Mouse (Mus musculus) small intestine, adult 2 months (tissue): Measurements from ENCODE around the gene Sclt1. TPM values are rescaled to one million over a fixed set of nuclear protein-coding genes. Genes with fewer than 3 reads are reported as not detected.

ENCODE experiments used
- H3K27ac ChIP-seq: fragments of 200-500 bp; 2 replicates; pipeline ENCODE4 v1.5.1; 2012; ENCODE audit warnings: low read depth, low read length, control low read depth, inconsistent platforms; ENCODE audit not compliant: insufficient read depth
- H3K27me3 ChIP-seq: fragments of 200-500 bp; 2 replicates; pipeline ENCODE4 v1.6.1; 2012; ENCODE audit warnings: mild to moderate bottlenecking, moderate library complexity, low read length, inconsistent platforms; ENCODE audit not compliant: control insufficient read depth, insufficient read depth
- H3K36me3 ChIP-seq: fragments of 200-500 bp; 2 replicates; pipeline ENCODE4 v1.6.1; 2012; ENCODE audit warnings: mild to moderate bottlenecking, low read length, control low read depth, inconsistent platforms; ENCODE audit not compliant: control insufficient read depth, insufficient read depth
- H3K4me1 ChIP-seq: fragments of 200-500 bp; 2 replicates; pipeline ENCODE4 v1.6.1; 2012; ENCODE audit warnings: low read length, inconsistent platforms, mixed read lengths; ENCODE audit not compliant: control insufficient read depth, insufficient read depth, insufficient read length
- H3K4me3 ChIP-seq: fragments of 200-500 bp; 2 replicates; pipeline ENCODE4 v1.5.1; 2012; ENCODE audit warnings: low read depth, mild to moderate bottlenecking, control low read depth, inconsistent platforms, low read length, moderate library complexity
- CTCF ChIP-seq: fragments of 200-500 bp; IDR thresholded peaks from 2 replicates; pipeline ENCODE4 v1.5.1; 2012; ENCODE audit warnings: low read depth, mild to moderate bottlenecking, control low read depth, inconsistent platforms, low read length, moderate library complexity, mixed read lengths; ENCODE audit not compliant: insufficient replicate concordance, insufficient read length; ENCODE audit errors: extremely low read depth
- POLR2A ChIP-seq: fragments of 200-500 bp; IDR thresholded peaks from 2 replicates; pipeline ENCODE4 v1.6.1; 2012; ENCODE audit warnings: low read depth, mild to moderate bottlenecking, control low read depth, inconsistent platforms, low read length, moderate library complexity
- WGBS: fragments of 180-500 bp; shearing (Covaris S2); methylation state at CpG from one replicate; pipeline ENCODE4 v1.1.7; 2018; 5-methylcytosine and 5-hydroxymethylcytosine counted together
- polyA plus RNA-seq: library from polyadenylated mRNA; depleted of rRNA; stranded (reverse); fragments of >200 nt; gene quantifications from 2 replicates; pipeline ENCODE4 v1.2.3, GENCODE M21; 2012

Gene Sclt1
- polyA plus RNA-seq, 1 experiment: 3.0 TPM

DNA sequence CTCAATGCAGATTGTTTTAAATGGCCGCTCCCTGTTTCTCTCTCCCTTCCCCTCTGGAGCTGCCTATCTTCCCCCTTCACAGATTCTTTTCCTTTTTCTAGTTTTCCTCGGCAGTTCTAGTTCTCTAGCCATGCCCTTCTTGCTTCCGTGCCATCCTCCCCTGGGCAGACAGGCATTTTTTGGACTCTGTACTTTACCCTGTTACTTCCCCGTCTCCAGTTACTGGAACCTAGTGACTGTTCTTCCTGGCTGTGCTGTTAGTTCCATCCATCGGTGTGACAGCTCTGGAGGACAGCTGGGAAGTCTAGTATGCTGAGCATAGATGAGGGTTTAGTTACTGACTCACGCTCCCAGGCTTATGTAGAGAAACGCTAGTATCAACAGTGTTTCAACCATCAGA lies 121.3 kb downstream of the Sclt1 start:
- Histone ChIP-seq H3K27me3 (no peaks in the 10 kb centered on the region), H3K4me1 (no peaks in the 10 kb centered on the region; the same call in 1 of the 2 replicates), H3K36me3 (no peaks in the 10 kb centered on the region), H3K27ac (no peak overlapping the region), H3K4me3 (no peak overlapping the region)
- TF ChIP-seq POLR2A: no peak
- no peak for TF ChIP-seq CTCF
- 49% methylated on average over 7 of the region's 7 CpGs for WGBS

DNA sequence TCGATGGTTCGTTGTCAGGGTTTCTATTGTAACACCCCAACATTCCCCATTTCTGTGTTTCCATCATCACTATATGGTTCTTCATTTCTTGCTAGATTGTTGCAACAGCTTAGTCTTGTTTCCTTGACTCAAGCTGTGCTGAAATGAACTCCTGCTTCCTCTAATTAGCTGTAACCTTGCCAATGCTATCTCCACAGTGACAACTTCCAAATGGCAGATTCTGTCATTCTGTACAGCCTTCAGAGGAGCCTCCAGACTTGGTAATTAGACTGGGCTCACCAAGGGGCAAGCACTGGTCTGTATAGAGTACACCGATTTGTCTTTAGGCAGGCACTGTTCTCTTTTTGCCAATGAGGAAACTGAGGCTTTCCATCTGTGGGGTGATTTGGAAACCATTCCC lies 123.8 kb downstream of the Sclt1 start:
- Histone ChIP-seq H3K27ac (no peak overlapping the region), H3K27me3 (no peaks in the 10 kb centered on the region), H3K36me3 (peaks cover 11% of the 10 kb centered on the region), H3K4me3 (no peak overlapping the region), H3K4me1 (no peaks in the 10 kb centered on the region; the same call in 1 of the 2 replicates)
- no peak for TF ChIP-seq POLR2A
- TF ChIP-seq CTCF: no peak
- WGBS: 91% methylated on average over 3 of the region's 3 CpGs

DNA sequence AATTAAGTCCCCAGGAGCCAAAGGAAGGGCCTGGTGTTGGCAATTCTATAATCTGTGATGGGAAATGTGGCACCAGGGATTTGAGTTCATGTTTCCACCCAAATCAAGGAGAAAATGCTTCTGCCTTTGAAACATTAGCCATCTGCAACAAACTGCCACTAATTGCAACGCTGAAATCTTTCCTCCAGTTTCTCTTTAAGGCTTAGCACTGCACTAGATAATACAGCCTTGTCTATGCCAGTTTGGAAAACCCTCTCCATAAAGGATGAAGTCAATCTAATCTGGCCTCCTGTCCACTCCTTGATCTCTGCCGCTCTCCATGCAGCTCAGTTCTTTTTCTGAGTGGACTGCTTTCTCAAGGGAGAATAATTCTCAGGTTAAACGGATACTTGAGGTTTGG lies 124.3 kb downstream of the Sclt1 start:
- no peak overlapping the region for H3K27ac ChIP-seq
- H3K4me1 ChIP-seq: no peaks in the 10 kb centered on the region; the same call in 1 of the 2 replicates
- H3K27me3 ChIP-seq: no peaks in the 10 kb centered on the region
- no peak overlapping the region for H3K4me3 ChIP-seq
- no peak for TF ChIP-seq POLR2A
- TF ChIP-seq CTCF: no peak
- H3K36me3 ChIP-seq: peaks cover 15% of the 10 kb centered on the region
- WGBS: 81% methylated on average over 3 of the region's 3 CpGs

DNA sequence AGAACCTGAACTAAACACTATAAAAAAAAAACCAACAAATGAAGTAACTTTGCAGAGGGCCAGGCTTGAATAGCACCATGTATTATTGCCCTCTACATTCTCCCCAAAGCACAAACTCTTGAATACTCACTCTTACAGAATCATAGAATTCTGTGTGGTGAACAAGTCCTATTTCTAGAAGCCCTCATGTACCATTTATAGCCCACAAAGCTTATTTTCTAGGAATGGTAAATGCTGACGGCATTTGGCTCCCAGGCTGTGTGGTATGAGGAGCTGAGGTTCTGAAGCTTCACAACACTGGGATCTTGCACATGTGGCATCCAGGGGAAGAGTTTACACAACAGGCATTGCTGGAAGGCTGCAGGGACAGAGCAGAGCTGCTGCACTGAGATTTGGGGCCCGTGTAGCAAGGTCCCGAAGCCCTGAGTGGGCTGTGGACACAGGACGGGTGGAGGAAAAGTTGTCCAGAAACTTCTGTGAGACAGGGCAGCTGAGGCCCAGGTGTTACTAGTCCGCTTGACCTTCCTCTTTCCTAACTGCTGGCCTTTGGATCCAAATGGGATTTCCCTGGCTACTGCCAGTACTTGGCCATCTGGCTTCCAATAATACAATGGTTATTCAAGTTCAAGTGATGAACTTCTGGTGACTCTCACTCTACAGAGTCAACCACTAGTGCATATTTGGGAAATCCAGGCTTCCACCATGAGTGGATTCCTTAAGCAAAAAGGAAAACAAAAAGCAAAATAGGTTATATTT lies 127.9 kb downstream of the Sclt1 start:
- H3K4me1 ChIP-seq: no peaks in the 10 kb centered on the region
- no peak overlapping the region for H3K27ac ChIP-seq
- TF ChIP-seq POLR2A: no peak
- TF ChIP-seq CTCF: no peak
- H3K4me3 ChIP-seq: no peak overlapping the region
- no peaks in the 10 kb centered on the region for H3K27me3 ChIP-seq
- 92% methylated on average over 5 of the region's 5 CpGs for WGBS
- peaks cover 45% of the 10 kb centered on the region for H3K36me3 ChIP-seq

DNA sequence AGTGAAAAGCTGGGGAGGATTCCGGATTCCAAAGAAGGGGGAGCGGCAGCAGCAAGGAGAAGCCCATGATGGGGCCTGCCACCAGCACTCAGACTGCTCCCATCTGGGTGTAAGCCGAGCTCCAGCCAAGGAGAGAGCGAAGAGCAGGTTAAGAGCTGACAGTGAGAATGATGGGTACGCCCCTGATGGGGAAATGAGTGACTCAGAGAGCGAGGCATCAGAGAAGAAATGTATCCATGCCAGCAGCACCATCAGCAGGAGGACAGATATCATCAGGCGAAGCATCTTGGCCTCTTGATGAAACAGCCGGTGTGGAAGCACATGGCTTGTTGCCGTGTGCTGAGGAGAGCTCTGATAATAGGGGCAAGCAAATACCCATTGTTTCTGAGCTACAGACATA lies 128.6 kb downstream of the Sclt1 start:
- H3K36me3 ChIP-seq: peaks cover 47% of the 10 kb centered on the region
- TF ChIP-seq CTCF (no peak), POLR2A (no peak)
- H3K4me3 ChIP-seq: no peak overlapping the region
- no peak overlapping the region for H3K27ac ChIP-seq
- no peaks in the 10 kb centered on the region for H3K27me3 ChIP-seq
- H3K4me1 ChIP-seq: no peaks in the 10 kb centered on the region
- WGBS: 92% methylated on average over 9 of the region's 9 CpGs

DNA sequence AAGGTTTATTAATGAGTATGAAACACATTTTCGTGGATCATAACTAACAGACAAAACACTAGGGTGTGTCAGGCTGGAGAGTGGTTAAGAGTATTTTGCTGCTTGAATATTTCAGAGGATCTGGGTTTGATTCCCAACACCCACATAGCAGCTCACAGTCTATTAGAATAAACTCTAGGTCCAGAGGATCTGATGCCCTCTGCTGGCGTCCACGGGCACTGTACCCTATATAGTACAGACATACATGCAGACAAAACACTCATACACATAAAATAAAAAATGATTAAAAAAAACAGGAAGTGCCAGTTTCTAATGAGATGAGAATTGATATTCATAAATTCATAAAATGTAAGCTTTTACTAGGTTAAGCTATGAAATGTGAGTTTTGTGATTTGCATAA lies 130.1 kb downstream of the Sclt1 start:
- no peaks in the 10 kb centered on the region for H3K4me1 ChIP-seq
- no peak overlapping the region for H3K27ac ChIP-seq
- no peak overlapping the region for H3K4me3 ChIP-seq
- TF ChIP-seq CTCF (peak; percentile 31; the same call in 1 of the 2 replicates), POLR2A (no peak)
- no peaks in the 10 kb centered on the region for H3K27me3 ChIP-seq
- peaks cover 47% of the 10 kb centered on the region for H3K36me3 ChIP-seq
- 92% methylated on average over 3 of the region's 3 CpGs for WGBS

DNA sequence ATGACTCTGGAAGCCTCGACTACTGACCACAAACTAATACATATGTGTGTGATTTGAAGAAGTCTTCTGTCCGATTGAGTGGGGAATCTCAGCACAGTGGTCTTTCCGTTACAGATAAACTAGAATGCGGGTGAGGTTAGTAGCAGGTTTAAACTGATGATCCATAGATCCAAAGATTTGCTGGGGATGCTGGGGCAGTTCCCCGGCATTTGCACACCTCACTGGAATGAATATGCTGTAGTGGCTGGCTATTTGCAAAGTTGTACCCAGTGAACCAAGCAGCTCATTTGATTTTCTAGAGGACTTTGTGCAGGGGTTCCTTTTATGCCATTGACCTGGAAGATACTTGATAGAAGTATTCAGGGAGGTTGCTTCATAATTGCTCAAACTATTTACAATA lies 133.2 kb downstream of the Sclt1 start:
- no peak overlapping the region for H3K4me3 ChIP-seq
- H3K27ac ChIP-seq: no peak overlapping the region
- no peaks in the 10 kb centered on the region for H3K4me1 ChIP-seq
- no peaks in the 10 kb centered on the region for H3K27me3 ChIP-seq
- TF ChIP-seq POLR2A: no peak
- TF ChIP-seq CTCF: no peak
- WGBS: 95% methylated on average over 5 of the region's 5 CpGs
- H3K36me3 ChIP-seq: peaks cover 62% of the 10 kb centered on the region

DNA sequence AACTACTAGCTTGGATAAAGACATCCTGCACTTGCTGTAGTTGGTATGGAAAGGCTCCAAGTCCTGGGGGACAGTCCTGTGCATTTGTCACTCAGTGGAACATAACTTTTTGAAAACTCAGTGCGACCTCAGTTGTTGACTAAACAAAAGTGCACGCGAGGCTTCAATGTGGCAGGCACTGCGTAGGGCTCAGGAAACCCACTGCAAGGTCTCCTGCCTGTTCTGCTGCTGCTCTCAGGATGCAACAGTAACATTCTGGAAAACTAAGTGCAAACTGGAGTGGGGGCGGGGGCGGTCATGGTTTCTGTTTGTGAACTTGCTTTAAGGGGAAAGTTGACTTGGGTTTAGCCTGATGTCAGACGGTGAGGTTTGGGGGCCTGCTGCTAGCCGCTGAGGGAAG lies 134.8 kb downstream of the Sclt1 start:
- Histone ChIP-seq H3K27me3 (no peaks in the 10 kb centered on the region), H3K4me3 (no peak overlapping the region), H3K4me1 (no peaks in the 10 kb centered on the region), H3K36me3 (peaks cover 57% of the 10 kb centered on the region), H3K27ac (no peak overlapping the region)
- TF ChIP-seq POLR2A (no peak), CTCF (no peak)
- WGBS: 86% methylated on average over 8 of the region's 8 CpGs
